Mouse (Mus musculus) brain, embryonic 18.5 days (tissue): ENCODE measurements around the gene Hspa4.

Source experiments
- DNase-seq: peaks from one replicate; pipeline ENCODE4 v3.0.0-alpha.2; 2012; ENCODE audit warnings: low read depth, low spot score

Hspa4 gene

GRCm38 (mm10) chr11:53252186-53253119 lies 47.8 kb downstream of the Hspa4 start:
- DNase-seq, result no peak

- no peak for DNase-seq
These were observed 49.5 kb downstream of the Hspa4 start for GRCm38 (mm10) chr11:53250796-53251195.

GRCm38 (mm10) chr11:53249686-53250085 lies 50.6 kb downstream of the Hspa4 start:
- no peak for DNase-seq

- no peak for DNase-seq
These were observed 54.7 kb downstream of the Hspa4 start for GRCm38 (mm10) chr11:53245561-53245960.

- DNase-seq, result no peak
These were observed 57.1 kb downstream of the Hspa4 start for GRCm38 (mm10) chr11:53243199-53243598.

- no peak for DNase-seq
These were observed 66.7 kb downstream of the Hspa4 start for GRCm38 (mm10) chr11:53233590-53233989.

- no peak for DNase-seq
These were observed 68.4 kb downstream of the Hspa4 start for GRCm38 (mm10) chr11:53231836-53232235.

- DNase-seq, result no peak
These were observed 71.2 kb downstream of the Hspa4 start for GRCm38 (mm10) chr11:53229011-53229410.

GRCm38 (mm10) chr11:53210876-53211275 lies 89.4 kb downstream of the Hspa4 start:
- DNase-seq, result no peak
